Mouse (Mus musculus): ENCODE results near the gene Igsf3. TPM values are rescaled to one million over a fixed set of nuclear protein-coding genes. Genes with fewer than 3 reads are reported as not detected.

Gene Igsf3
- polyA plus RNA-seq, 1 experiment from 2014 or later = 40.5 TPM

- no peak overlapping the region for H3K4me2 ChIP-seq (ENCODE audit: low read depth, low read length)
- ATAC-seq (ENCODE audit: low read depth) = 0 out of 2 replicates have a peak, but pooled peaks have one; percentile 18
- no peaks in the 10 kb centered on the region for H3K9me3 ChIP-seq (ENCODE audit: control insufficient read depth, low read length)
- H3K36me3 ChIP-seq (ENCODE audit: control insufficient read depth, insufficient read depth, low read length) = peaks cover 8% of the 10 kb centered on the region
- no peaks in the 10 kb centered on the region for H3K27me3 ChIP-seq (ENCODE audit: control insufficient read depth, insufficient read depth, low read depth, low read length)
- 71% methylated on average over 10 of the region's 10 CpGs for WGBS
- H3K4me3 ChIP-seq (ENCODE audit: low read length) = no peak overlapping the region
- H3K9ac ChIP-seq (ENCODE audit: low read length) = no peak overlapping the region
- H3K27ac ChIP-seq (ENCODE audit: low read length) = no peak overlapping the region
- peaks cover 11% of the 10 kb centered on the region for H3K4me1 ChIP-seq (replicated peaks; ENCODE audit: control insufficient read depth, insufficient read depth, low read length)
Measured at GRCm38 (mm10) chr3:101424295-101424885, 47.5 kb downstream of the Igsf3 start.

- Histone ChIP-seq H3K4me2 (ENCODE audit: low read depth, low read length) (no peak overlapping the region), H3K9me3 (ENCODE audit: control insufficient read depth, low read length) (no peaks in the 10 kb centered on the region), H3K4me3 (ENCODE audit: low read length) (no peak overlapping the region), H3K9ac (ENCODE audit: low read length) (no peak overlapping the region), H3K27ac (ENCODE audit: low read length) (peak overlapping the region; percentile 37), H3K4me1 (replicated peaks; ENCODE audit: control insufficient read depth, insufficient read depth, low read length) (peaks cover 8% of the 10 kb centered on the region), H3K36me3 (ENCODE audit: control insufficient read depth, insufficient read depth, low read length) (peaks cover 13% of the 10 kb centered on the region), H3K27me3 (ENCODE audit: control insufficient read depth, insufficient read depth, low read depth, low read length) (no peaks in the 10 kb centered on the region)
- WGBS = 37% methylated on average over 8 of the region's 8 CpGs
- peak; percentile 87 for ATAC-seq (ENCODE audit: low read depth)
Measured at GRCm38 (mm10) chr3:101429982-101430754, 53.3 kb downstream of the Igsf3 start.

- H3K4me3 ChIP-seq (ENCODE audit: low read length) = no peak overlapping the region
- H3K4me2 ChIP-seq (ENCODE audit: low read depth, low read length) = no peak overlapping the region
- peak overlapping the region; percentile 37 for H3K27ac ChIP-seq (ENCODE audit: low read length)
- H3K9me3 ChIP-seq (ENCODE audit: control insufficient read depth, low read length) = no peaks in the 10 kb centered on the region
- H3K36me3 ChIP-seq (ENCODE audit: control insufficient read depth, insufficient read depth, low read length) = peaks cover 10% of the 10 kb centered on the region
- no peak overlapping the region for H3K9ac ChIP-seq (ENCODE audit: low read length)
- H3K27me3 ChIP-seq (ENCODE audit: control insufficient read depth, insufficient read depth, low read depth, low read length) = no peaks in the 10 kb centered on the region
- 30% methylated on average over 2 of the region's 2 CpGs for WGBS
- peak; percentile 68 for ATAC-seq (ENCODE audit: low read depth)
- peaks cover 8% of the 10 kb centered on the region for H3K4me1 ChIP-seq (replicated peaks; ENCODE audit: control insufficient read depth, insufficient read depth, low read length)
Measured at GRCm38 (mm10) chr3:101430755-101431115, 53.9 kb downstream of the Igsf3 start.

GRCm38 (mm10) chr3:101435672-101436071, 58.8 kb downstream of the Igsf3 start:
- Histone ChIP-seq H3K4me3 (ENCODE audit: low read length) (no peak overlapping the region), H3K4me2 (ENCODE audit: low read depth, low read length) (no peak overlapping the region), H3K4me1 (replicated peaks; ENCODE audit: control insufficient read depth, insufficient read depth, low read length) (peaks cover 4% of the 10 kb centered on the region; the same call in 1 of the 2 replicates), H3K9me3 (ENCODE audit: control insufficient read depth, low read length) (no peaks in the 10 kb centered on the region), H3K27ac (ENCODE audit: low read length) (no peak overlapping the region), H3K9ac (ENCODE audit: low read length) (no peak overlapping the region), H3K36me3 (ENCODE audit: control insufficient read depth, insufficient read depth, low read length) (peaks cover 22% of the 10 kb centered on the region), H3K27me3 (ENCODE audit: control insufficient read depth, insufficient read depth, low read depth, low read length) (no peaks in the 10 kb centered on the region)
- 82% methylated on average over 8 of the region's 8 CpGs for WGBS
- ATAC-seq (ENCODE audit: low read depth) = no peak

- no peak overlapping the region for H3K9ac ChIP-seq (ENCODE audit: low read length)
- no peak overlapping the region for H3K4me3 ChIP-seq (ENCODE audit: low read length)
- H3K36me3 ChIP-seq (ENCODE audit: control insufficient read depth, insufficient read depth, low read length) = peaks cover 22% of the 10 kb centered on the region
- 72% methylated on average over 4 of the region's 4 CpGs for WGBS
- no peak overlapping the region for H3K27ac ChIP-seq (ENCODE audit: low read length)
- no peaks in the 10 kb centered on the region for H3K4me1 ChIP-seq (replicated peaks; ENCODE audit: control insufficient read depth, insufficient read depth, low read length)
- ATAC-seq (ENCODE audit: low read depth) = no peak
- H3K9me3 ChIP-seq (ENCODE audit: control insufficient read depth, low read length) = no peaks in the 10 kb centered on the region
- H3K27me3 ChIP-seq (ENCODE audit: control insufficient read depth, insufficient read depth, low read depth, low read length) = no peaks in the 10 kb centered on the region
- no peak overlapping the region for H3K4me2 ChIP-seq (ENCODE audit: low read depth, low read length)
Measured at GRCm38 (mm10) chr3:101436469-101436868, 59.6 kb downstream of the Igsf3 start.

- Histone ChIP-seq H3K4me1 (replicated peaks; ENCODE audit: control insufficient read depth, insufficient read depth, low read length) (no peaks in the 10 kb centered on the region), H3K9me3 (ENCODE audit: control insufficient read depth, low read length) (no peaks in the 10 kb centered on the region), H3K36me3 (ENCODE audit: control insufficient read depth, insufficient read depth, low read length) (peaks cover 22% of the 10 kb centered on the region), H3K4me2 (ENCODE audit: low read depth, low read length) (no peak overlapping the region), H3K9ac (ENCODE audit: low read length) (no peak overlapping the region), H3K27me3 (ENCODE audit: control insufficient read depth, insufficient read depth, low read depth, low read length) (no peaks in the 10 kb centered on the region), H3K27ac (ENCODE audit: low read length) (no peak overlapping the region), H3K4me3 (ENCODE audit: low read length) (no peak overlapping the region)
- 74% methylated on average over 12 of the region's 12 CpGs for WGBS
- ATAC-seq (ENCODE audit: low read depth) = no peak
Measured at GRCm38 (mm10) chr3:101437021-101437563, 60.2 kb downstream of the Igsf3 start.

GRCm38 (mm10) chr3:101443265-101443881, 66.5 kb downstream of the Igsf3 start:
- Histone ChIP-seq H3K4me1 (replicated peaks; ENCODE audit: control insufficient read depth, insufficient read depth, low read length) (peaks cover 4% of the 10 kb centered on the region; the same call in 1 of the 2 replicates), H3K27ac (ENCODE audit: low read length) (no peak overlapping the region), H3K27me3 (ENCODE audit: control insufficient read depth, insufficient read depth, low read depth, low read length) (no peaks in the 10 kb centered on the region), H3K4me2 (ENCODE audit: low read depth, low read length) (no peak overlapping the region), H3K36me3 (ENCODE audit: control insufficient read depth, insufficient read depth, low read length) (peaks cover 9% of the 10 kb centered on the region), H3K9me3 (ENCODE audit: control insufficient read depth, low read length) (no peaks in the 10 kb centered on the region), H3K4me3 (ENCODE audit: low read length) (no peak overlapping the region), H3K9ac (ENCODE audit: low read length) (no peak overlapping the region)
- 74% methylated on average over 11 of the region's 11 CpGs for WGBS
- no peak for ATAC-seq (ENCODE audit: low read depth)

GRCm38 (mm10) chr3:101444437-101444836, 67.6 kb downstream of the Igsf3 start:
- WGBS = 72% methylated on average over 8 of the region's 8 CpGs
- Histone ChIP-seq H3K4me2 (ENCODE audit: low read depth, low read length) (no peak overlapping the region), H3K9ac (ENCODE audit: low read length) (no peak overlapping the region), H3K4me1 (replicated peaks; ENCODE audit: control insufficient read depth, insufficient read depth, low read length) (peaks cover 4% of the 10 kb centered on the region; the same call in 1 of the 2 replicates), H3K9me3 (ENCODE audit: control insufficient read depth, low read length) (no peaks in the 10 kb centered on the region), H3K27ac (ENCODE audit: low read length) (no peak overlapping the region), H3K4me3 (ENCODE audit: low read length) (no peak overlapping the region), H3K27me3 (ENCODE audit: control insufficient read depth, insufficient read depth, low read depth, low read length) (no peaks in the 10 kb centered on the region), H3K36me3 (ENCODE audit: control insufficient read depth, insufficient read depth, low read length) (peaks cover 6% of the 10 kb centered on the region)
- ATAC-seq (ENCODE audit: low read depth) = no peak

- 80% methylated on average over 4 of the region's 4 CpGs for WGBS
Measured at GRCm38 (mm10) chr3:101447239-101447638, 70.4 kb downstream of the Igsf3 start.

More at GRCm38 (mm10) chr3:101447239-101447638, 70.4 kb downstream of the Igsf3 start:
- no peak overlapping the region for H3K4me3 ChIP-seq (ENCODE audit: low read length)
- H3K36me3 ChIP-seq (ENCODE audit: control insufficient read depth, insufficient read depth, low read length) = 0 out of 2 replicates have a peak, but pooled peaks cover 2% of the 10 kb centered on the region
- H3K4me1 ChIP-seq (replicated peaks; ENCODE audit: control insufficient read depth, insufficient read depth, low read length) = peaks cover 4% of the 10 kb centered on the region; the same call in 1 of the 2 replicates
- ATAC-seq (ENCODE audit: low read depth) = no peak
- no peak overlapping the region for H3K27ac ChIP-seq (ENCODE audit: low read length)
- no peak overlapping the region for H3K4me2 ChIP-seq (ENCODE audit: low read depth, low read length)
- no peaks in the 10 kb centered on the region for H3K9me3 ChIP-seq (ENCODE audit: control insufficient read depth, low read length)
- no peak overlapping the region for H3K9ac ChIP-seq (ENCODE audit: low read length)
- H3K27me3 ChIP-seq (ENCODE audit: control insufficient read depth, insufficient read depth, low read depth, low read length) = no peaks in the 10 kb centered on the region
